23 mouse cellular contexts compared by ENCODE assay signal in genomic region chr8:117173690-117174089, GRCm38 (mm10). TPM values are rescaled to one million over a fixed set of nuclear protein-coding genes. Genes with fewer than 3 reads are reported as not detected.
DNase-seq lines count a peak whose midpoint lies in the region; TF ChIP-seq lines count a peak whose summit lies in the region.
"Had no signal": no experiment of that assay in that cellular context is flagged by ENCODE, and none has a peak within 500 bp of the region (broad histone marks: within the 10 kb centered on the region; RNA-seq: fewer than 3 reads in every experiment).

No protein-coding gene starts in this region.

- no peak for DNase-seq in layer of hippocampus, adult 2 months (ENCODE audit: low spot score in 2 of 2)
- no peak for DNase-seq in layer of hippocampus, adult 9-11 months
- DNase-seq in ES-E14 (ENCODE audit: low read depth, low spot score): no peak
- DNase-seq in NIH3T3 (ENCODE audit: low read depth): peak; percentile 35
- DNase-seq in cerebellum, adult 2 months: no peak
- DNase-seq in urinary bladder, postnatal 36 days (ENCODE audit: low spot score in 2 of 2): no peak
- DNase-seq: adrenal gland, adult 2 months; cerebellum, adult 11 months; cerebellum, adult 8-10 months; cerebellum, postnatal 36 days; embryo, embryonic 11 days; gastrocnemius, postnatal 25 days; heart, adult 18-20 months had no signal

- no peak overlapping the region for H3K4me3 ChIP-seq in layer of hippocampus, adult 2 months
- H3K4me3 ChIP-seq in ES-E14 (ENCODE audit: insufficient read depth in 1 of 2, low read depth in 1 of 2, low read length in 2 of 2, poor library complexity in 1 of 2, severe bottlenecking in 1 of 2) (no peak overlapping the region), myocyte (no peak overlapping the region)
- no peak overlapping the region for H3K4me3 ChIP-seq in cerebellum, adult 2 months (replicated peaks; ENCODE audit: insufficient read depth, low read depth, low read length)
- H3K4me3 ChIP-seq: embryonic facial prominence, embryonic 12.5 days; embryonic facial prominence, embryonic 15.5 days; heart, embryonic 12.5 days; heart, embryonic 15.5 days; hindbrain, embryonic 10.5 days; hindbrain, embryonic 13.5 days; intestine, embryonic 15.5 days had no signal

- H3K4me1 ChIP-seq in ES-E14 (ENCODE audit: control insufficient read depth in 2 of 2, insufficient read depth in 2 of 2, low read length in 2 of 2, poor library complexity in 1 of 2): no peaks in the 10 kb centered on the region
- H3K4me1 ChIP-seq in cerebellum, adult 2 months (ENCODE audit: control insufficient read depth, insufficient read depth, low read length): peaks cover 8% of the 10 kb centered on the region
- H3K4me1 ChIP-seq: hindbrain, embryonic 10.5 days had no signal

- in situ Hi-C loops in ES-E14 (cut with MboI; ENCODE audit: low sequenced_read_pairs in 2 of 2, unreplicated experiment in 2 of 2): no loop called here

- no peak overlapping the region for H3K9ac ChIP-seq in ES-E14 (ENCODE audit: insufficient read depth, low read depth, low read length, poor library complexity, severe bottlenecking)
- H3K9ac ChIP-seq: embryonic facial prominence, embryonic 12.5 days; embryonic facial prominence, embryonic 15.5 days; forebrain, postnatal 0 days; heart, embryonic 12.5 days; heart, embryonic 15.5 days; hindbrain, embryonic 13.5 days; intestine, embryonic 15.5 days had no signal

- WGBS in cerebellum, adult 2 months: 98% methylated on average over 3 of the region's 3 CpGs

- H3K79me2 ChIP-seq in myocyte (ENCODE audit: control insufficient read depth, insufficient read depth): peaks cover 5% of the 10 kb centered on the region

- H3K27ac ChIP-seq in layer of hippocampus, adult 2 months: 0 out of 2 replicates have a peak overlapping the region, but pooled peaks have one; percentile 23
- H3K27ac ChIP-seq in ES-E14 (ENCODE audit: insufficient read depth, low read depth, low read length, poor library complexity, severe bottlenecking): no peak overlapping the region
- no peak overlapping the region for H3K27ac ChIP-seq in cerebellum, adult 2 months (ENCODE audit: insufficient read depth, low read length)
- H3K27ac ChIP-seq: embryonic facial prominence, embryonic 12.5 days; embryonic facial prominence, embryonic 15.5 days; heart, embryonic 15.5 days; hindbrain, embryonic 10.5 days; hindbrain, embryonic 13.5 days; intestine, embryonic 15.5 days had no signal

- H3K9me3 ChIP-seq in ES-E14 (ENCODE audit: control insufficient read depth, insufficient read depth, low read depth, low read length): no peaks in the 10 kb centered on the region
- H3K9me3 ChIP-seq: embryonic facial prominence, embryonic 12.5 days; embryonic facial prominence, embryonic 15.5 days; G1E; heart, embryonic 12.5 days; heart, embryonic 15.5 days; hindbrain, embryonic 10.5 days; hindbrain, embryonic 13.5 days; intestine, embryonic 15.5 days had no signal

- TF ChIP-seq POLR2A in myocyte (IDR thresholded peaks at IDR 0.05; ENCODE audit: insufficient read length, low read depth): no peak
- TF ChIP-seq POLR2A in cerebellum, adult 2 months (IDR thresholded peaks at IDR 0.05; ENCODE audit: borderline replicate concordance, insufficient read depth, low read length): no peak

- H3K4me2 ChIP-seq in myocyte (ENCODE audit: low read depth): no peak overlapping the region
- H3K4me2 ChIP-seq: embryonic facial prominence, embryonic 12.5 days; embryonic facial prominence, embryonic 15.5 days; heart, embryonic 12.5 days; heart, embryonic 15.5 days; hindbrain, embryonic 13.5 days; intestine, embryonic 15.5 days had no signal

- TF ChIP-seq CTCF in layer of hippocampus, adult 2 months (conservative IDR thresholded peaks at IDR 0.05): no peak
- TF ChIP-seq CTCF in cerebellum, adult 2 months (IDR thresholded peaks at IDR 0.05; ENCODE audit: borderline replicate concordance, insufficient read depth, low read depth, low read length): no peak

- H3ac ChIP-seq in myocyte (ENCODE audit: control insufficient read depth, insufficient read length): no peak overlapping the region

- no peaks in the 10 kb centered on the region for H3K36me3 ChIP-seq in ES-E14 (ENCODE audit: control insufficient read depth, insufficient read depth, low read length, poor library complexity, severe bottlenecking)
- peaks cover 4% of the 10 kb centered on the region for H3K36me3 ChIP-seq in myocyte (ENCODE audit: control insufficient read depth, insufficient read depth)
- H3K36me3 ChIP-seq: embryonic facial prominence, embryonic 12.5 days; embryonic facial prominence, embryonic 15.5 days; heart, embryonic 15.5 days; intestine, embryonic 15.5 days had no signal

- no peaks in the 10 kb centered on the region for H3K27me3 ChIP-seq in myocyte (ENCODE audit: control insufficient read depth, insufficient read depth, insufficient read length)
- no peaks in the 10 kb centered on the region for H3K27me3 ChIP-seq in cerebellum, adult 2 months (ENCODE audit: control insufficient read depth, insufficient read depth, low read length)
- H3K27me3 ChIP-seq: embryonic facial prominence, embryonic 12.5 days; embryonic facial prominence, embryonic 15.5 days; heart, embryonic 12.5 days; heart, embryonic 15.5 days; hindbrain, embryonic 13.5 days; intestine, embryonic 15.5 days had no signal

TF ChIP-seq in ES-E14, 5 proteins besides CTCF, POLR2A, EP300 and RAD21:
- TF ChIP-seq ZNF384 (IDR thresholded peaks at IDR 0.05; ENCODE audit: low read depth, low read length) (no peak), MAFK (IDR thresholded peaks at IDR 0.05; ENCODE audit: insufficient read depth, low read depth, low read length) (peak; percentile 40; the same call in 1 of the 2 replicates)
TF ChIP-seq in ES-E14: peak in this region for 1.

TF ChIP-seq in myocyte, 11 proteins besides CTCF, POLR2A, EP300 and RAD21:
- peak; percentile 58 for TF ChIP-seq REST (IDR thresholded peaks at IDR 0.05; ENCODE audit: insufficient read depth, insufficient read length)
- TF ChIP-seq TCF3 (IDR thresholded peaks at IDR 0.05; ENCODE audit: insufficient read length, low read depth): no peak
- no peak for TF ChIP-seq CEBPB (IDR thresholded peaks at IDR 0.05; ENCODE audit: insufficient read depth, poor library complexity, severe bottlenecking)

RNA-seq across cellular contexts. Expression of gene Gan, which starts 15.8 kb away (rescaled TPM):
- 10 to 100 TPM; 16.6 to 17.6 TPM for total RNA-seq in layer of hippocampus, adult 2 months (2021)
- total RNA-seq in ES-E14 (2012; rRNA removed): 6.7 and 7.9 TPM in 2 replicates
- polyA plus RNA-seq in myocyte (2012; fragmentation: generic; extraction: Trizol): 3.7 TPM
- polyA plus RNA-seq in cerebellum, adult 2 months (2012; rRNA removed): 7.7 and 8.1 TPM in 2 replicates
